Mouse (Mus musculus): ENCODE results near the gene Khdc1a.

Khdc1a gene

DNA sequence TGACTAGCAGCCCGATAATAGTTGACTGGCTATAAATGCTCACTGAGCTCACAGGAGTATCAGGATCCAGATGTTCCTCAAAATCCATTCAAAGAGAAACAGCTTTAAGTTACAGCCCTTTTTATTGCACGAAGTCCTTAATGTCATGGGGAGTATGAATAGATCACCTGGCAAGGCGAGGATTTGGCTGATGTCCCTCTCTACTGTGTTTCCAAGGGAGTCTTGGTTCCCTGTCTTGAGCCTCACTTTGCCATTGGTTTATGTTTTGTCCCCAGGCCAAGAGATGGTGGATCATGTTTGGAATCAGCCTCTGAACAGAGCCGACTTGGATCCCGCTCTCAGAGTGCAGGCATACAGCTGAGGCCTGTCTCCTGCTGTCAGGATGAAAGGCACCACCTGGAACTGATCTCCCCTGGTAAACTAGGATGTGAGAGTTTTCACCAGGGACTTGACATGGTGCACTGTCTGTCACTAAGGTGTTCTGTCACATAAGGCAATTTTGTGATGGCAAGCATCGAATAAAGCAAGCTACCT is 41.8 kb downstream of the Khdc1a start:
- no peak for DNase-seq (ENCODE audit: low spot score in 2 of 2)
